Mouse (Mus musculus) bone marrow macrophage, adult 2 months (primary cell): ENCODE results near the gene Ahcyl2. TPM values are rescaled to one million over a fixed set of nuclear protein-coding genes. Genes with fewer than 3 reads are reported as not detected.

Experiments
- H3K27ac ChIP-seq: 2 replicates; pipeline ENCODE4 v1.5.1; 2012; ENCODE audit warnings: low read depth, low read length; ENCODE audit not compliant: insufficient read depth
- H3K4me1 ChIP-seq: 2 replicates; pipeline ENCODE4 v1.6.1; 2012; ENCODE audit warnings: low read length; ENCODE audit not compliant: control insufficient read depth, insufficient read depth
- H3K4me3 ChIP-seq: 2 replicates; pipeline ENCODE4 v1.5.1; 2012; ENCODE audit warnings: mild to moderate bottlenecking, low read length, moderate library complexity; ENCODE audit not compliant: insufficient read depth
- CTCF ChIP-seq: IDR thresholded peaks from 2 replicates; pipeline ENCODE4 v1.5.1; 2012; ENCODE audit warnings: low read depth, mild to moderate bottlenecking, low read length, moderate library complexity
- POLR2A ChIP-seq: IDR thresholded peaks from 2 replicates; pipeline ENCODE4 v1.6.1; 2012; ENCODE audit warnings: mild to moderate bottlenecking, low read depth, low read length, borderline replicate concordance
- polyA plus RNA-seq: library from polyadenylated mRNA; stranded (reverse); fragments of >200 nt; gene quantifications from 2 replicates; pipeline ENCODE4 v1.2.4, GENCODE M21; 2012; ENCODE audit not compliant: missing spikeins, insufficient read depth, insufficient read length

Ahcyl2 gene
- polyA plus RNA-seq, 1 experiment = 37.8 TPM

GRCm38 (mm10) chr6:29860238-29860637, 92.4 kb downstream of the Ahcyl2 start:
- H3K4me3 ChIP-seq = no peak overlapping the region
- H3K4me1 ChIP-seq = no peaks in the 10 kb centered on the region; the same call in 1 of the 2 replicates
- no peak overlapping the region for H3K27ac ChIP-seq
- TF ChIP-seq POLR2A = no peak

GRCm38 (mm10) chr6:29864926-29865325, 97.1 kb downstream of the Ahcyl2 start:
- no peak overlapping the region for H3K4me3 ChIP-seq
- TF ChIP-seq POLR2A (no peak), CTCF (no peak)
- H3K27ac ChIP-seq = no peak overlapping the region
- no peaks in the 10 kb centered on the region for H3K4me1 ChIP-seq

GRCm38 (mm10) chr6:29866935-29867724, 99.3 kb downstream of the Ahcyl2 start:
- Histone ChIP-seq H3K27ac (no peak overlapping the region), H3K4me3 (no peak overlapping the region), H3K4me1 (no peaks in the 10 kb centered on the region)
- no peak for TF ChIP-seq POLR2A
- no peak for TF ChIP-seq CTCF

GRCm38 (mm10) chr6:29868341-29868895, 100.6 kb downstream of the Ahcyl2 start:
- no peak overlapping the region for H3K27ac ChIP-seq
- no peaks in the 10 kb centered on the region for H3K4me1 ChIP-seq
- H3K4me3 ChIP-seq = no peak overlapping the region
- TF ChIP-seq CTCF (no peak), POLR2A (no peak)

GRCm38 (mm10) chr6:29873654-29874053, 105.8 kb downstream of the Ahcyl2 start:
- H3K4me1 ChIP-seq = no peaks in the 10 kb centered on the region
- H3K4me3 ChIP-seq = no peak overlapping the region
- TF ChIP-seq POLR2A (no peak), CTCF (no peak)
- no peak overlapping the region for H3K27ac ChIP-seq

- H3K4me1 ChIP-seq = peaks cover 2% of the 10 kb centered on the region; the same call in 1 of the 2 replicates
- no peak overlapping the region for H3K4me3 ChIP-seq
- no peak overlapping the region for H3K27ac ChIP-seq
- TF ChIP-seq CTCF = no peak
Observed at GRCm38 (mm10) chr6:29875576-29875975, 107.8 kb downstream of the Ahcyl2 start.

GRCm38 (mm10) chr6:29876782-29877181, 109.0 kb downstream of the Ahcyl2 start:
- H3K27ac ChIP-seq = no peak overlapping the region
- TF ChIP-seq POLR2A (no peak), CTCF (no peak)
- H3K4me1 ChIP-seq = peaks cover 2% of the 10 kb centered on the region; the same call in 1 of the 2 replicates
- no peak overlapping the region for H3K4me3 ChIP-seq

GRCm38 (mm10) chr6:29879579-29879978, 111.8 kb downstream of the Ahcyl2 start:
- H3K4me1 ChIP-seq = peaks cover 2% of the 10 kb centered on the region; the same call in 1 of the 2 replicates
- no peak overlapping the region for H3K27ac ChIP-seq
- no peak overlapping the region for H3K4me3 ChIP-seq
- TF ChIP-seq CTCF = no peak
- TF ChIP-seq POLR2A = no peak

GRCm38 (mm10) chr6:29880796-29881195, 113.0 kb downstream of the Ahcyl2 start:
- TF ChIP-seq CTCF = no peak
- TF ChIP-seq POLR2A = no peak
- Histone ChIP-seq H3K4me1 (peaks cover 2% of the 10 kb centered on the region; the same call in 1 of the 2 replicates), H3K4me3 (no peak overlapping the region), H3K27ac (no peak overlapping the region)

GRCm38 (mm10) chr6:29881936-29882335, 114.1 kb downstream of the Ahcyl2 start:
- H3K4me1 ChIP-seq = peaks cover 2% of the 10 kb centered on the region; the same call in 1 of the 2 replicates
- H3K4me3 ChIP-seq = no peak overlapping the region
- no peak for TF ChIP-seq CTCF
- TF ChIP-seq POLR2A = no peak
- H3K27ac ChIP-seq = no peak overlapping the region
